Mouse (Mus musculus) gastrocnemius, postnatal 10 days (tissue): ENCODE measurements around the gene Ppl. TPM values are rescaled to one million over a fixed set of nuclear protein-coding genes. Genes with fewer than 3 reads are reported as not detected.

ENCODE experiments used
- DNase-seq: peaks from one replicate; pipeline ENCODE4 v3.0.0; 2021; ENCODE audit warnings: mixed read lengths
- long read RNA-seq, 2 experiments: library from polyadenylated mRNA; stranded (forward); transcript quantifications; one replicate each; pipeline ENCODE4 v2.0.0; 2021
- total RNA-seq, 2 experiments: library from RNA; stranded (reverse); gene quantifications; 2 replicates each; pipeline ENCODE4 v1.2.3; 2021

The Ppl gene
- total RNA-seq, result under 1 TPM; 0.12 to 0.25 TPM
- long read RNA-seq, experiment 1, result 0 reads
- long read RNA-seq, experiment 2, result 0 reads

DNA sequence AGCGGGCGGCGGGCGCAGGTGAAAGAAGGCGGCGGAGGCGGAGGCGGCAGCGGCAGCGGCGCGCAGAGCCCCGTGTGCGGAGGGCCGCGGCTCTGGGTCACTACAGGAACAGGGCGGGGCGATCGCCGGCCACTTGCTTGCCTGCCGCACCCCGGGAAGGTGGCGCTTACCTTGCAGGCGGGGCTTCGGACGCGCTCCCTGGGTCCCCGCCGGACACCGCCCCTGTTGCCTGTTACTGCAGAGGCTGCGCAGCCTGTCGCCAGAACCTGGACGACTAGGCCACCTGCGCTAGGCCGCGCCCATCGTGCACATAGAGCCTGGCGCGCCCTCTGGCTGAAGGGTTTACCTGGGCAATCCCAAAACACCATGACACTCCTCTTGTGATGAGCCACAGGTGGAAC, at the start of gene Ppl:
Ppl (minus strand) TSS at position 21 of the 401 bp plus-strand sequence.
- no peak for DNase-seq

DNA sequence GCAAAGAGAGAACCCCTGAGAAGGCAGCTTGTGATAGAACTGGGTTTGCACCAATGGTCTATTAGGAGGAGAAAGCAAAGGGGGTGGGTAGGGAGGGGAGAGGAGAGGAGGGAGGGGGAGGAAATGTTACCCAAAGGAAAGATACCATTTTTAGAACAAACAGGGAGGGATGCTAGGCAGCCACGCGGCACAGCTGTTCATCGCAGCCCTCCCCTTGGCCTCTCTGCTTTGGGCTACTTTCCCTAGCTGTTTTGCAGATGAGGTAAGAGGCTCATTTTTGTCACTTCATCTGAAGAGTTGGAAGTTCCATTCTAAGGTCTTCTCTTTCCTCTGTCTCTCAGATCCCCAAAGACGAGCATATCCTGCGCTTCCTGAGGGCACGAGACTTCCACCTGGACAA, 40.4 kb upstream of the Ppl start:
- DNase-seq, result no peak

DNA sequence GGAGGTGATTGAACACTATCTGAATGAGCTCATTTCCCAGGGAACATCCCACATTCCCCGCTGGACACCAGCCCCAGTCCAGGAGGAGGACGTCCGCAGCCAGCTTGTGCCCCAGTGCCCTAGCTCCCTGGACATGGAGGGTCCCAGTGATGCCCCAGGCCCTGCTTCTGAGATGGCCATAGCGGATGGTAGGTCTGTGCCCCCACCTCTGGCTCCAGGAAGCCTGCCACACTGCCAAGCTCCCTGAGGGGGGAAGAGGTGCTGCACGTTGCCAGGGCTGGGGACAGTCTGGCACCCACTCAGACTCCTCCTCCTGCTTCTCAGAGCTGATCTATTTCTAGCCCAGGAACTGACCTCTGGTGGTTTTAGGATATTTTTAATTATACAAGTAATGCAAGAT, 36.6 kb upstream of the Ppl start:
- peak; percentile 46 for DNase-seq

- DNase-seq, result no peak
Observed at GRCm38 (mm10) chr16:5168038-5168437, 35.8 kb upstream of the Ppl start.

DNA sequence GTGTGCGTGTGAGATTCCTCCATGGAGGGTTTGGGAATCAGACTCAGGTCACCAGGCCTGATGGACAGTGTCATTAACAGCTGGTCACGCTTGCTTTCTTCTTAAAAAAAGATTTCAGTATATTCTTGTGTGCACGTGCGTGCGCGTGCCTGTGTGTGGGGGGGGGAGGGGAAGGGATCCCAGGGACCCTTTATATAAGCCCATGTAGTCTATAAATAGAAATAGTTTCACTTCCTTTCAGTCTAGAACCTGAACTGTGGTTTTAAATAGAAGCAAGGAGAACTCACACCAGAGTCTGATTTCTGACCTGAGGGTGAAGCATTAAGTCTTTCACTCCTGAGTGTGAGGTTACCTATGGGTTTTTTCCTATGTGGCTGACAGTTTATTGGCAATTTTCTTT, 32.1 kb upstream of the Ppl start:
- no peak for DNase-seq

DNA sequence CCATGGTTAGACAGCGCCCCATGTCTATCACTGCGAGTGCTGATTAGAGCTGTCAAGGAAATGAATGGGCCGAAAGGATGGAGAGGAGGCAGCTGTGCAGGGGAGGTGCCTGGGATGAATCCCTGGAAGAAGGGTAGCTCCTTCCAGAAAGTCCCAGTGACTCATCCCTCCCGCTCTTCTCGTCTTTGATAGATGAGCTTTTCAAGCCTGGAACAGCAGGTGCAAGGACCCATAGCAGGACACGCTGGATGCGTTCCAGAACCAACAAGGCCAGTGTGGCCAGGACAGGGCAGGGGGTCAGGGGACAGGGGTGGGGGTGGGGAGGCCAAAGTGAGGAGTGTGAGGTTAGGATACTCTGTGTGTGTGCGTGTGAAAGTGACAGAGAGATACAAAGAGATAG, 27.0 kb upstream of the Ppl start:
- no peak for DNase-seq

DNA sequence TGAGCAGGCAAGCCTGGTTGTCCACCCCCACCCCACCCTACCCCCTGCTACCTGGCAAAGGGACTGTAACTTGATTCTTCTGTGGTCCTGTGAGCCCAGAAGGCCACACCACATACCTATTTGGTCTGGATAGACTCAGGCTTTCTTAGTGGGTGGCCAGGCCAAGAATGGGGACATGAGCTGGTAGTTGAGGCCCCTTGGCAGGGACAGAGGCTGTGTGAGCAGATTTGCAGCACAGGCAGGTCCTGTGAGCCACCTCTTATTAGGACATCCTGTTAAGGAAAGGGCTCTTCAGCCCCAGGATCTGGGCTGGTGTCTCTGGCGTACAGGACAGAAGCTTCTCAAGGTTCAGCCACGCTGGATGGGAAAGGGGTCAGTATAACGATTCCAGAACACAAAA, 24.9 kb upstream of the Ppl start:
- DNase-seq, result no peak

DNA sequence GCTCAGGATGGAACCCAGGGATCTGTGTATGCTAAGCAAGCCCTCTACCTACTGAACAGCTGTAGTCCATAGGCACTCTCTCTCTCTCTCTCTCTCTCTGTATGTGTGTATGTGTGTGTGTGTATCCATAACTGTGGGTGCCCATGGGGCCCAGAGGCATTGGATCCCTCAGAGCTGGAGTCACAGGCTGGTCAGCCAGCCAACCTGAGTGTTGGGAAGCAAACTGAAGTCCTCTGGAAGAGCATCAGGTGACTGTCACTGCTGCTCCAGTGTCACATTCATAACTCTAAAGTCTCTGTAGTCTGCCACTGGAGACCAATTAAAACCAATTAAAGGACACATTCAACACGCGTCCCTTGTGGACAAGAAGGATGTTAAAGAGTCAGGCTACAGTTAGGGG, 24.3 kb upstream of the Ppl start:
- no peak for DNase-seq

DNA sequence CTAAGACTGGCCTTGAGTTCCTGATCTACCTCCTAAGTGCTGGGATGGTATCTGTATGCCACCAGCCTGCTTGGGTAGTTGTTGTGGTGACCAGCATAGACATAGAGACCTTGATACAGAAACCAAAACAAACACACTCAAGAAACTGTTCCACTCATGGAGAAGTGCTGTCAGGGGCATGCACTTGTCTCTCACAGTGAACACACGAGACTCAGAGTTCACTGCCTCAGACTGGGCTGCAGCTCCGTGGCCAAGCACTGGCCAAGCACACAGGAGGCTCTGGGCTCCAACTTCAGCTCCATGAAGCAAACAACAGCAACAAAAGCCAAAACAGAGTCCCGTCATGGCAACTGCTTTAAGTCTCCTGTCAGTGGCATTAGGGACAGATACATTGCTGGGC, 22.8 kb upstream of the Ppl start:
- DNase-seq, result no peak

DNA sequence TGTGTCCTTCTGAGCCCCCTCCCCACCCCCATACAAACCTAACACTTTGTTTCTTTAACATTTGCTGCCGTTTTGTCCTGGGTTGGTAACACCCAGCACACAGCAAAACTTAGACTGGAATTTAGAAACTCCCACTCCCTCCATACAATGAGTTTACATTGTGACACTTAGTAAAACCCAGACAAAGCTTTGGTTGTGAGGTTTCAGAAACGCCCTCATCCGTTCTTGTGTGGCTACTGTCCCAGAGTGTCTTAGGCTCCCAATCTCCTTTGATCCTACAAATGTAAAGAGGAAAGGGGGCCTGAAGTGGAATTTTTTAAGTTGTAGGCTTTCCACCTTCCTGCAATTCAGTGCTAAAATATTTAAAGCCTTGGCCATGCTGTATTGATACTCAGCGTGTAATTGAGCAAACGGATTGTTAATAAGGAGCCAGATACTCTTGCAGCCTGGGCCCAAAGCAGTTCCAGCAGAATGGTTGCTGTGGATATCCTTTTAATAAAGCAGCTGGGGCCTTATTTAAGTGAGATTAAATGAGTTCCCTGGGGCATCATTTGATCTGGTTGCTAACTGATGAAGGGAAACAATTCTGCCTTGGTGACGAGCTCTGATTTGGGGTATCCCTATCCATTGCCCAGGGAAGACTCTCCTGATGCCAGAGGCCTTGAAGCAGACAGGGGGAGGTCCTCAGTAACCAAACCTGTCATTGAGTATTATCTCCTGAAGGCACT, 21.2 kb upstream of the Ppl start:
- no peak for DNase-seq

DNA sequence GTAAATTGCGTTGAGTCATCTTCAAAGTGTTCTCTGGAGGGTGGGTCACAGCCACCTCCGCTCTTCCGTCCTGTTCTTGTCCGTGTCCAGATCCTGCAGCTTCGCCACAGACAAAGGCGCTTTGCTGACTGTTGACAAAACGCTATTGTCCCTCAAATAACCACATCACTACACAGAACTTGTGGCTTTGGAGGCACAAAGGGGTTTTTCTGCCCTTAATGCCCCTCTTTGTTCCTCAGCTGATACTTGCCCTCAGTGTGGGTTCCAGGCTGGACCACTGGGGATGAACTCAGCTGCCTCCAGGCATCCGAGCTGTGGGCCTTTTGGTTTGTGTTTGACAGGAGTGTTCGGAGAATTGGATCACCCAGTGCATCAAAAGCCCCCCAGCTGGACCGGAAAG, 18.3 kb upstream of the Ppl start:
- no peak for DNase-seq

- DNase-seq, result no peak
Observed at GRCm38 (mm10) chr16:5147037-5147385, 14.8 kb upstream of the Ppl start, which contains the start of gene Sec14l5. Gene Sec14l5 (plus strand): TSS chr16:5147109.

DNA sequence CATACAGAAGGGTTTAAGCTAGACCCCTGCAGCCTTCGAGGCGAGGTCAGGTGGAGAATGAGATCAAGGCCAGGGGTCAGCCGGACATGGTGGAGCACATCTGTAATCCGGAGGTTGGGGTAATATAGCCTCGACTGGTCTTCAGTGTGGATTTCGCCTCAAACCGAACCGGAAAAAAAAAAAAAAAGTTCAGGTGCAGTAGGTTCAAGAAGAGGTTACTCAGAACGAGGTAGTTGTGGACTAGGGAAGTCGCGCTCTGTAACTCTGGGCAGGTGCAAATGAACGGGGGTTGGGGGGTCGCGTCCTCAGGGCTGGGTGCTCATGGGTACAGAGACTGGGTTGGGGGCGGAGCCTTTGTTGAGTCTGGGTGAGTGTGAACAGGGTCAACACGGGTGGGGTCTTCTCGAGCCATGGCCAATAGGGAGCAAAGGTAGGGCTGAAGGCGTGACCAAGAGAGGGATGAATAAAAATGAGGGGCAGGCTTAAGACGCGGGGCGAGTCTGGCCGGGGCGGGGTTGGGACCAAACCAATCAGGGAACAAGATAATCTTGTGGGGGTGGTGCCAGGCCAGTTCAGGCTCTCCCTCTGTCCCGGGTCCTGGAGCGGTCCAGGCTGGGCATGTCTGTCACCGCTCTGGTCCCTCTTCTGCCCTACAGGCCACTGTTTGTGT, 14.3 kb upstream of the Ppl start:
- peak; percentile 67 for DNase-seq

DNA sequence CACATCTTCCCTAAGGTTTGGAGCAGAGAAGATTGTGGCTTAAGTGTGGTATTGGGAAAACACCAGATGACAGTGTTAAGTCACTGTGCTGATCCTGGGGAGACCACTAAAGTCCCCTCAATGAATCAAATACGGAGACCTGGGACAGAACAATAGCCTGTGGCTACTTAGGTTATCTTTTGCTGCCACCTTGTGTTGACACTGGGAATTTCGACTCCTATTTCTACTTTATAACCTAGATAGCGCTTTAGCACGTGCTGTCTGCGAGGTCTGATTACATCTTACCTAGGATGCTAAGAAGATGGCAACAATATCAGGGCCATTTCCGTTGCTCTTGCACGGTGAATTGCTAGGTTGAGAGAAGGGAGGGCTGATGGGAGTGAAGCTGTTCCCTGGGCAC, 13.3 kb upstream of the Ppl start:
- peak; percentile 71 for DNase-seq

DNA sequence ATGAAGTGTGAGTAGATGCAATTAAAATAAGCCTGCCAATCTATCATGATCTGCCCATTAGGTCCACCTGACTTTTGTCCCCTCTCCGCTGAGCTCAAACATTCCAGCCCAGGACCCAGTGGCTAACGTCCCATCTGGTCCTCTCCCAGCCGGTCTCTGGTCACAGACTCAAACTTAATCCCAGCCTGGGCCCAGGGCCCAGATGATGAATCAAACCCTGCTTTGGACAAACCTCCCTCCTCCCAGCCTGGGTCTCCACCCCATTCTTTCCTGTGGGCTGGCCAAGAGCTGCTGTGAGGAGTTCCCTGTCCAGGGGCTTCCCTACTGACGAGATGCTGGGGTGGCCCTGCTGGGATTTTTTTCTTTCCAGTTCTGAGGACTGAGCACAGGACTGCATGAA, 7.5 kb upstream of the Ppl start:
- DNase-seq, result peak; percentile 67

DNA sequence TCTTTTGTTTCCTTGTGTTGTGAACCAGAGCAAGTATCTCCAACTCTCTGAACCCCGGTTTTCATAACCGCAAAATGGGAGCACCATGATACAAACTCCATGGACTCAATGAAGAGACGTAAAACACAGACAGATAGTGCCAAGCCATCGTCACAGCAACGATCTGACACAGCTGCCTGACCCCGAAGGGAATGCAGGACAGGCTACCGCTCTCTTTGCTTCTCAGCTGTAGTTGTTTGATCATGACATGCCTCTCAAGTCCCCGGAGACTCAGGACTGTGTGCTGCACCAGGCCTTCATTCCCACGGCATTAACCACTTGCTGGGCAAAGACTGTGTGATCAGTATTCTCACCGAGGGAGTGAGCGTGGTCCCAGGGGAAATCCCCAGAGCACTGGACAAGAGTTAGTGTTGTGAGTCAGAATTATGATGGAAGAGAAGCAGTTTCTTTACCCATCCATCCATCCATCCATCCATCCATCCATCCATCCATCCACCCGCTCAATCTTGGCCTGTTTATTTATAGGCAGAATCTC, 4.9 kb upstream of the Ppl start:
- DNase-seq, result no peak

DNA sequence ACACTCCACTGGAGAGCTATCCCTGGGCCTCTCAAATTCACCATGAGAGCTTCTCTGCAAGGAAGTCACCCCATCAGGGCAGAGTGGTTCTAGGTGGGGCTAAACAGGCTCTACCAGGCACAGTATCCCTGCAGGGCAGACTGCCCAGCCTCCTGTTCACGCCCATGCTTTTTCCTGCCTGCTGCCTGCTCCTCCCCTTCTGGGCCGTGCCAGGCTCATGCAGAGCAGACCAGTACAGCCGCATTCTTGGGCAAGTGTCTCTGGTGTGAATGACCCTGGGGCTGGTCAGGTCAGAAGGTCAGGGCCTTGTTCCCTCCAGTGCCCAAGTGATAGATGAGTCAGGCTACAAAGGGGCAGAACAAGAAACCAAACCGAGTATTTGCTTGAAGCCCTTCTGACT, 4.3 kb upstream of the Ppl start:
- DNase-seq, result peak; percentile 37

GRCm38 (mm10) chr16:5135551-5136261, 3.5 kb upstream of the Ppl start:
- DNase-seq, result no peak

- peak; percentile 57 for DNase-seq
Observed at GRCm38 (mm10) chr16:5134623-5135330, 2.6 kb upstream of the Ppl start.

- DNase-seq, result no peak
Observed at GRCm38 (mm10) chr16:5131251-5131922, 834 bp downstream of the Ppl start.

GRCm38 (mm10) chr16:5130766-5131165, 1.5 kb downstream of the Ppl start:
- DNase-seq, result peak; percentile 43

DNA sequence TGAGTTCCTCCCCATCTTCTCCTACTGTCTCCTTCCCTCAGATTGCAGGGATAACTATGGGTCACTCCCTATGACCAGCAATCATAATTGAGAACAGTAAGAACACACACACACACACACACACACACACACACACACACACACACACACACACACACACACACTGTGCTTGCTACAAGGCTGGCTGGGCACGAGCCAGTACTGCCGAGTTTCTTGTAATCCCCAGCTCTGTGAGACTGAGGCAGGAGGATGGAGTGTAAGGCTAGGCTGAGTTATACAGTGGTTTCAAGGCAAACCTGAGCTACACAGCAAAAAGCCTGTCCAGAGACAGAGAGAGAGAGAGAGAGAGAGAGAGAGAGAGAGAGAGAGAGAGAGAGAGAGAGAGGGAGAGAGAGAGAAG, 2.0 kb downstream of the Ppl start:
- no peak for DNase-seq
